Mouse (Mus musculus) midbrain, postnatal 0 days (tissue): ENCODE data around the gene Cyp39a1. TPM values are rescaled to one million over a fixed set of nuclear protein-coding genes. Genes with fewer than 3 reads are reported as not detected.
A peak's percentile ranks its signal among the peaks of the same experiment; 100 is the strongest.

Experiments used
- ATAC-seq: fragments of 200-750 bp; cut with Nextera tagmentation; 2 replicates; pipeline ENCODE4 v1.8.0; 2017; ENCODE audit warnings: moderate number of reproducible peaks, mild to moderate bottlenecking, moderate TSS enrichment, moderate library complexity; ENCODE audit not compliant: low FRiP score
- DNase-seq: peaks from one replicate; pipeline ENCODE4 v3.0.0-alpha.2; 2015; ENCODE audit warnings: low spot score
- H3K27ac ChIP-seq: fragments of 300-500 bp; sonication (generic); 2 replicates; pipeline ENCODE4 v1.5.1; 2014; ENCODE audit warnings: low read depth, mild to moderate bottlenecking, low read length, mixed read lengths
- H3K27me3 ChIP-seq: fragments of 300-500 bp; sonication (generic); 2 replicates; pipeline ENCODE4 v1.6.1; 2014; ENCODE audit warnings: low read length, control low read depth, mixed read lengths; ENCODE audit not compliant: insufficient read depth
- H3K36me3 ChIP-seq: fragments of 300-500 bp; sonication (generic); 2 replicates; pipeline ENCODE4 v1.6.1; 2014; ENCODE audit warnings: low read length, control low read depth, mixed read lengths; ENCODE audit not compliant: insufficient read depth
- H3K4me1 ChIP-seq: fragments of 300-500 bp; sonication (generic); 2 replicates; pipeline ENCODE4 v1.6.1; 2014; ENCODE audit warnings: mild to moderate bottlenecking, control low read depth, antibody characterized with exemption, low read length, mixed read lengths; ENCODE audit not compliant: insufficient read depth
- H3K4me2 ChIP-seq: fragments of 300-500 bp; sonication (generic); 2 replicates; pipeline ENCODE4 v1.6.1; 2014; ENCODE audit warnings: low read depth, mild to moderate bottlenecking, low read length, mixed read lengths; ENCODE audit not compliant: poor library complexity, severe bottlenecking
- H3K4me3 ChIP-seq: fragments of 300-500 bp; sonication (generic); 2 replicates; pipeline ENCODE4 v1.5.1; 2014; ENCODE audit warnings: low read depth, mild to moderate bottlenecking, low read length, moderate library complexity
- H3K9ac ChIP-seq: fragments of 300-500 bp; sonication (generic); replicated peaks from 2 replicates; pipeline ENCODE4 v1.6.1; 2014; ENCODE audit warnings: mild to moderate bottlenecking, low read length, moderate library complexity, mixed read lengths; ENCODE audit not compliant: poor library complexity, severe bottlenecking
- H3K9me3 ChIP-seq: fragments of 300-500 bp; sonication (generic); 2 replicates; pipeline ENCODE4 v1.6.1; 2016; ENCODE audit warnings: low read length, control low read depth
- CTCF ChIP-seq: IDR thresholded peaks from 2 replicates; pipeline ENCODE4 v1.5.1; 2016; ENCODE audit warnings: antibody characterized with exemption, mild to moderate bottlenecking
- WGBS: fragments of 180-500 bp; shearing (Covaris S2); extraction: QIAGEN DNeasy Blood & Tissue Kit; methylation state at CpG from one replicate; pipeline ENCODE4 v1.1.7; 2014; 5-methylcytosine and 5-hydroxymethylcytosine counted together
- polyA plus RNA-seq: library from polyadenylated mRNA; unstranded; fragments of >200 nt; fragmentation: Nextera tagmentation; extraction: Ambion mirVana; gene quantifications from 2 replicates; pipeline ENCODE4 v1.2.1, GENCODE M21; 2015
- total RNA-seq: library from RNA; depleted of rRNA; stranded (reverse); fragments of >200 nt; gene quantifications from 2 replicates; pipeline ENCODE4 v1.2.3, GENCODE M21; 2014

Cyp39a1 gene
- total and polyA plus RNA-seq, 2 experiments from 2014 or later: 1.3 to 5.6 TPM

DNA sequence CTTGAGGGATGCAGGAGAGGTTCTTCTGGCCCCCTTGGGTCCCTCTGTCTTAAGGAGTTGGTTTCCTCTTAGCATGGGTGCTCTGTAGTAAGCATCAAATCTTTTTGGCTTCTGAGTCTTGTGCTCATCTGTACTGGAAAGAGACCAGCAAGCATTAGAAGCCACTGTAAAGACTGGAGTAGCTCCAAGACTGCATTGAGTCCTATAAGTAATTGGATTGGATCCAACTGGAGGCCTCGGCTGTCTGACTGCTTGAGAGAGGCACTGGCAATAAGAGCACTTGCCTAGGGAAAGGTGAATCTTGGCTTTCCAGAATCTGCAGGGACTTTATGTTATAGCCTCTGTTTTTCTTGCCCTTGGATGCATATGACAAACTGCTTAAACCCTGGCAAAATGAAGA is 85.6 kb downstream of the Cyp39a1 start:
- 67% methylated on average over 1 of the region's 1 CpGs for WGBS
- Histone ChIP-seq H3K4me1 (no peaks in the 10 kb centered on the region), H3K36me3 (no peaks in the 10 kb centered on the region), H3K27me3 (no peaks in the 10 kb centered on the region), H3K27ac (no peak overlapping the region), H3K9ac (no peak overlapping the region), H3K9me3 (no peaks in the 10 kb centered on the region), H3K4me3 (no peak overlapping the region), H3K4me2 (no peak overlapping the region)
- ATAC-seq (no peak), DNase-seq (peak; percentile 18)
- no peak for TF ChIP-seq CTCF

DNA sequence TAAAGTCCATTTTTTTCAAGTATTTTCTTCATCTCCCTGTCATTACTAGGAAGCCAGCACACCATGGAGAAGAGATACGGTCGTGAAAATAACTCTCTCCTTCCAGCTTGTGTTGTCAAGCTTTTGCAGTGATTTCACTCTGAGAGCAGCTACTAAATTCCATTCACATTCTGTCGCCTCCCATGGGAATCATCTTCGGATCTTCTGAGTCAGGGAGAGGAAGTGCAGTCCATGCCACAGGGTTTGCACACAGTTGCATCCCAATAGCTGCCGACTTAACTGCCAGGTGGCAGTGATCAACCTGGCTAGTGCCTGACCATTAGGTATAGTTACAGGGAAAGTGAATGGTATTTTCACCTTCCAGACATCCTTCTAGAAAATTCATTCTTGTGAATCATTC is 87.5 kb downstream of the Cyp39a1 start:
- no peak overlapping the region for H3K27ac ChIP-seq
- no peak overlapping the region for H3K4me2 ChIP-seq
- no peak overlapping the region for H3K4me3 ChIP-seq
- ATAC-seq (no peak), DNase-seq (peak; percentile 42)
- H3K9me3 ChIP-seq: no peaks in the 10 kb centered on the region
- no peak for TF ChIP-seq CTCF
- H3K27me3 ChIP-seq: no peaks in the 10 kb centered on the region
- no peaks in the 10 kb centered on the region for H3K4me1 ChIP-seq
- WGBS: 70% methylated on average over 5 of the region's 5 CpGs
- no peaks in the 10 kb centered on the region for H3K36me3 ChIP-seq
- H3K9ac ChIP-seq: no peak overlapping the region

DNA sequence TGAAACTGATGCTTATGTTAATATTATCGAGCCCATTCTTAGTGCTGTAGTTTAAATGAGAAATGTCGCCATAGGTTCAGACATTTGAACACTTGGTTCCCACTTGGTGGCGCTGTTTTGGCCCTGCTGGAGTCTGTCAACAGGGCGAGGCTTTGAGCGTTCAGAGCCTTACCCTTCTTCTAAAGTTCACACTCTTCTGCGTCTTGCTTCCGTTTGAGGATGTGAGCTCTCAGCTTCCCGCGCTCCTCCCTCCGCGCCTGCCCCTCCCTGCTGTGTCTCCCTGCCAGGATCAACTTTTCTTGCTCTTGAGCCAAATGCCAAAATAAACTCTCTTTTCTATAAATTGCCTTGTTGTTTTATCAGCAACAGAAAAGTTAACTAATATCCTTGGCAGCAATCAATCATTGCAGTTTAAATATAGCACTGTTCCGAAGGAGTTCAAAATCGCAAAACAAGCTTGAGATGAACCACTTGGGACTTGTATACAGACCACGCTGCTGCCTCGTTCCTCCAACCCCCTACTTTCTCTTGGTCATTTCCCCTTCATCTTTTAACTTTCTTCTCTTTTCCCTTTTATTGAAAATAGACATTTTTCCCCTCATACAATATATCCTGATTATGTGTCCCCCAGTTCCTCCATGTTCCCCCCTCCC is 91.5 kb downstream of the Cyp39a1 start:
- H3K4me2 ChIP-seq: no peak overlapping the region
- no peak overlapping the region for H3K27ac ChIP-seq
- H3K9ac ChIP-seq: no peak overlapping the region
- no peaks in the 10 kb centered on the region for H3K9me3 ChIP-seq
- H3K4me1 ChIP-seq: no peaks in the 10 kb centered on the region
- ATAC-seq: no peak
- H3K4me3 ChIP-seq: no peak overlapping the region
- DNase-seq: no peak
- TF ChIP-seq CTCF: peak; percentile 29
- no peaks in the 10 kb centered on the region for H3K27me3 ChIP-seq
- WGBS: 62% methylated on average over 15 of the region's 15 CpGs
- H3K36me3 ChIP-seq: no peaks in the 10 kb centered on the region

DNA sequence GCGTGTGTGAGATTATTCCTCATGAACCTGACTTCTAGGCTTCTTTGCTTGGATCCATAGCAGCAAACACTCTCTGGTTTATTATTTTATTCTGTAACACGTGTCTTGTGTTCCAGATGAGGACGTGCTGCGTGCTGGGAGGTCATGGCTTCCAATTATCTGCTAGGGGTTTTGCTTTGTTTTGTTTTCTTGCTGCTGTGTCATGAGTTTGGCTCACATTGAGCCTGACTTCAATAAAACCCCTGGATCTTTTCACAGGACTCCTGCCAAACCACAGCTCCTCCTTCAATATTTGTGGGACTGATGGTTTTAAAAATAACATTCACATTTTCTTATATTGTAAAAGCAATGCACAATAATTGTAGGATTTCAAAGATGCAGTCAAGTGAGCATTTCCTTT is 117.3 kb downstream of the Cyp39a1 start:
- H3K9ac ChIP-seq: no peak overlapping the region
- H3K27me3 ChIP-seq: no peaks in the 10 kb centered on the region
- H3K36me3 ChIP-seq: no peaks in the 10 kb centered on the region
- no peak for ATAC-seq
- no peak overlapping the region for H3K27ac ChIP-seq
- no peaks in the 10 kb centered on the region for H3K4me1 ChIP-seq
- no peaks in the 10 kb centered on the region for H3K9me3 ChIP-seq
- 77% methylated on average over 4 of the region's 4 CpGs for WGBS
- peak; percentile 6 for DNase-seq
- no peak overlapping the region for H3K4me2 ChIP-seq
- no peak overlapping the region for H3K4me3 ChIP-seq
- no peak for TF ChIP-seq CTCF

DNA sequence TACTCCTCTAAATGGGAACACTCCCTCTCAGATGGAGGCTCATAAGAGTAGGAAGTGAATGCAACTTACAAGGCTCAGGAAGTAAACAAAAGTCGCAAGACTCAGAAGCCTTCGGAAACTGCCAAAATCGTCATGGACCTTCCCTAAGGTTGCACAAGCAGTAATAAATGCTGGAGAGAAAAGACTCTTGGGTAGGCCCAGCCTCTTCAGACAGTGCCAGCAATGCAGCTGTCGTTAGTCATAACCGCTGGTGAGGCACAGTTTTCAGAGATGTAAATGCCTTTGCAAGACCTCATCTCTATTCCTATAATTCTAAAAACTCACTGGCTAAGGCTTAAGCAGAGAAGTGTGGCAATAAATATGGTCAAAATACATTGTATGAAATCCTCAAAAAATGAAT is 121.0 kb downstream of the Cyp39a1 start:
- ATAC-seq (no peak), DNase-seq (no peak)
- H3K27me3 ChIP-seq: no peaks in the 10 kb centered on the region
- no peak overlapping the region for H3K4me3 ChIP-seq
- H3K27ac ChIP-seq: no peak overlapping the region
- no peaks in the 10 kb centered on the region for H3K9me3 ChIP-seq
- H3K4me1 ChIP-seq: no peaks in the 10 kb centered on the region
- H3K9ac ChIP-seq: no peak overlapping the region
- WGBS: 91% methylated on average over 5 of the region's 5 CpGs
- TF ChIP-seq CTCF: no peak
- no peaks in the 10 kb centered on the region for H3K36me3 ChIP-seq
- H3K4me2 ChIP-seq: no peak overlapping the region

DNA sequence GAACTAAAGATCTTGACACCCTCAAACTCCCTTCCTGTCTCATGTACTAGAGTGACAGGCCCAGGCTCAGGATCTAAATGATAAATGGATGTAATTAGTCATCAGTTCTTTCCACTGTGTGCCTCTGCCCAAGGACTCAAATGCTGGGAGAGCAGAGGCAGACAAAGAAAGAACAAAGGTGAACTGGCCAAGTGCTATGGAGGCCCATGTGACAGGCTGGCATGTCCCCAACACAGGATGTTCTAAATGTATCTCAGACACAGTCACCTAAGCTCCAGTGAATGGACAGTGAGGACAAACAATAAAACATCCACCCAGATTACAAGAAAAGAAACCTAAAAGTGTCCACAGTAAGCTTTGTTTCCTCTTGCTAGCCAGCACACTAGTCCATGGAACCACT is 122.2 kb downstream of the Cyp39a1 start:
- Histone ChIP-seq H3K27me3 (no peaks in the 10 kb centered on the region), H3K36me3 (no peaks in the 10 kb centered on the region), H3K4me3 (no peak overlapping the region), H3K9me3 (no peaks in the 10 kb centered on the region), H3K27ac (no peak overlapping the region), H3K4me2 (no peak overlapping the region), H3K9ac (no peak overlapping the region), H3K4me1 (no peaks in the 10 kb centered on the region)
- DNase-seq (no peak), ATAC-seq (no peak)
- TF ChIP-seq CTCF: no peak
